Mouse (Mus musculus) leukemia stem cell, adult 10-12 weeks (primary cell): Measurements from ENCODE around the gene Sin3b. TPM values are rescaled to one million over a fixed set of nuclear protein-coding genes. Genes with fewer than 3 reads are reported as not detected.

Source experiments
- polyA plus RNA-seq: library from polyadenylated mRNA; stranded (reverse); fragments of >175 nt; gene quantifications from 2 replicates; pipeline ENCODE4 v1.2.3, GENCODE M21; 2012; ENCODE audit warnings: low replicate concordance

Gene Sin3b
- polyA plus RNA-seq: 20.5 and 33.0 TPM in 2 replicates

DNA sequence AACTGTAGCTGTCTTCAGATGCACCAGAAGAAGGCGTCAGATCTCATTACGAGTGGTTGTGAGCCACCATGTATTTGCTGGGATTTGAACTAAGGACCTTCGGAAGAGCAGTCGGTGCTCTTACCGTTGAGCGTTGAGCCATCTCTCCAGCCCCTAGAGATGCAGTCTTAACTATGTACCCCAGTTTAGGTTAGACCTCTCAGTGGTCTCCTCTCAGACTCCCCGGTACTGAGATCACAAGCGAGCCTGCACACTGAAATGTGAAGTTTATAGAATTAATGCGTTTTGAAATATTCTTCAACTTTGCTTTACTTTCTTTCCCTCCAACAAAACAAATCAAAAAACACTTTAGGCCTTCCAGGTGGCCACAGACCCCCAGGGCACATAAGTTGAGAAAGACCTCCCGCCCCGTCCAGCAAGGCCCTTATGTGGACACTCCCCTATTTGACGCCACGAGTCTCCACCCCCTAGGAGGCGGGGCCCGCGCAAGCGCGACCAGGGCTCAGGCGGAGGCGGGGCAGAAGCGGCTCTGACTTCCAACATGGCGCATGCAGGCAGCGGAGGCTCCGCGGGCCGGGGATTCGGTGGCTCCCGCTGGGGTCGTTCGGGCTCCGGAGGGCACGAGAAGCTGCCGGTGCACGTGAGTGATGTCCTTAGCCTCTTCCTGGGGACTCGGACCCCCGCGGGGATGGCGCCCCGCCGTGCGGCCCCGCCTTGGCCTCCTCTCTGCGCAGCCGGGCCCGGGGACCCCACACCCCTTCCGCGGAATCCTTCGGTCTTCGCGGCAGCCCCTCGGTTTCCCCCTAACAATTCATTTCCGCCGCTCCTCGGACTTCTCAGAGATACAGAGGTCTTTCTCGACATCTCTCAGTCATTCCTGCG, at the start of gene Sin3b:
TSS of gene Sin3b (plus strand) at position 517 of the 882 bp plus-strand sequence.

DNA sequence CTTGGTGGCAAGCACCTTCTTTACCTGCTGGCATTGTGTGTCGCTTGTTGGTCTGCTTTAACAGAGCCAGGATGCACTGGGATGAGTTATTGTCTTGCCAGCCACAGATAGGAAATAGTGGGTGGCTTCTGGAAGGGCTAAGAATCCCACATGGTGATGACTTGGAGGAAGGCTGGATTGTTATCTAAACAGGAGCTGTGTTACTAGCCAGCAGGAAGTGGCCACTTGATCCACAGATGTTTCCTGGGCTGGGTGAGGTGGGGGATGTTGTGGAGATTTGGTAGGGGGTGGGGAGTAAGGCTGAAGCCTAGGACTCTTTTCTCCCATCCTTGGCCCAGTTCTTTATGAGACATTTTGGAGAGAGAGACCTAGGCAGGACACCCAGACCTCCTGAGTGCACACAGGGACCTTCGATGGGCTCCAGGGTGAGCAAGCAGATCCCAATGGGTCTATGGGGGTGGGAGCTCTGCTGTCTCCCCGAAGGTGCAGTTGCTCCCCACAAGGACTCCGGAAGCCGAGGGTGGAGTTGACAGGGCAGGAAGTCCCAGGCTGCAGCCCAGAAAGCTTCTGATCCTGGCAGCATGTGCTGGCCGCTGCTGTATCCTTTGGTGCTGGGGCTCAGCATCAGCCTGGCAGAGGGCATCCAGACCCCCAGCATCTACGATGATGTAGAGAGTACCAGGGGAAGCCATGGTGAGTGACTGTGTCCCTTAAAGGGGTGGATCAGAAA, 38.4 kb downstream of the Sin3b start, which contains the start of gene F2rl3:
TSS of gene F2rl3 (plus strand) at position 559 of the 730 bp plus-strand sequence.

Other genes starting within 250 kb of the Sin3b start
- gene Cherp, start 248.1 kb upstream of the Sin3b start, polyA plus RNA-seq: 282 and 303 TPM in 2 replicates
- 9.3 and 19.8 TPM in 2 replicates for gene Slc35e1, start 230.7 kb upstream of the Sin3b start, polyA plus RNA-seq
- gene Med26, start 175.0 kb upstream of the Sin3b start, polyA plus RNA-seq: 46.0 and 63.2 TPM in 2 replicates
- gene Smim7, start 152.2 kb upstream of the Sin3b start, polyA plus RNA-seq: 17.2 and 34.2 TPM in 2 replicates
- 1.1 TPM in 1 of 2 replicates, not detected in the other for gene Tmem38a, start 151.2 kb upstream of the Sin3b start, polyA plus RNA-seq
- gene Nwd1, start 76.6 kb upstream of the Sin3b start, polyA plus RNA-seq: 0.07 and 0.18 TPM in 2 replicates
- gene F2rl3, start 38.6 kb downstream of the Sin3b start, polyA plus RNA-seq: 0.62 and 4.1 TPM in 2 replicates